Mouse (Mus musculus) liver, embryonic 13.5 days (tissue): ENCODE measurements around the gene Mto1. TPM values are rescaled to one million over a fixed set of nuclear protein-coding genes. Genes with fewer than 3 reads are reported as not detected.
A peak's percentile ranks its signal among the peaks of the same experiment; 100 is the strongest.
"Not testable (repeated sequence)": the region's sequence is repeated elsewhere in the genome, so short reads cannot be mapped to it uniquely, and the experiment has no call there.

Source experiments
- ATAC-seq: fragments of 200-750 bp; cut with Nextera tagmentation; 2 replicates; pipeline ENCODE4 v1.8.0; 2017; ENCODE audit warnings: low read depth, mild to moderate bottlenecking, moderate number of reproducible peaks, moderate library complexity
- DNase-seq: peaks from one replicate; pipeline ENCODE4 v3.0.0; 2022
- H3K27ac ChIP-seq: fragments of 300-500 bp; sonication (generic); 2 replicates; pipeline ENCODE4 v1.5.1; 2015; ENCODE audit warnings: moderate library complexity, mild to moderate bottlenecking, inconsistent platforms
- H3K27me3 ChIP-seq: fragments of 300-500 bp; sonication (generic); 2 replicates; pipeline ENCODE4 v1.6.1; 2015; ENCODE audit warnings: mild to moderate bottlenecking, inconsistent platforms
- H3K36me3 ChIP-seq: fragments of 300-500 bp; sonication (generic); 2 replicates; pipeline ENCODE4 v1.6.1; 2015; ENCODE audit warnings: mild to moderate bottlenecking, inconsistent platforms
- H3K4me1 ChIP-seq: fragments of 300-500 bp; sonication (generic); replicated peaks from 2 replicates; pipeline ENCODE4 v1.6.1; 2015; ENCODE audit warnings: inconsistent platforms
- H3K4me2 ChIP-seq: fragments of 300-500 bp; sonication (generic); 2 replicates; pipeline ENCODE4 v1.6.1; 2015; ENCODE audit warnings: inconsistent platforms, mild to moderate bottlenecking, moderate library complexity
- H3K4me3 ChIP-seq: fragments of 300-500 bp; sonication (generic); replicated peaks from 2 replicates; pipeline ENCODE4 v1.5.1; 2015; ENCODE audit warnings: mild to moderate bottlenecking, inconsistent platforms
- H3K9ac ChIP-seq: fragments of 300-500 bp; sonication (generic); 2 replicates; pipeline ENCODE4 v1.6.1; 2015; ENCODE audit warnings: mild to moderate bottlenecking, inconsistent platforms
- H3K9me3 ChIP-seq: fragments of 300-500 bp; sonication (generic); replicated peaks from 2 replicates; pipeline ENCODE4 v1.6.1; 2016; ENCODE audit warnings: inconsistent platforms
- WGBS: fragments of 180-500 bp; shearing (Covaris S2); methylation state at CpG from one replicate; pipeline ENCODE4 v1.1.7; 2015; ENCODE audit not compliant: insufficient replicate concordance; 5-methylcytosine and 5-hydroxymethylcytosine counted together
- polyA plus RNA-seq: library from polyadenylated mRNA; unstranded; fragments of >200 nt; fragmentation: Nextera tagmentation; extraction: Ambion mirVana; gene quantifications from 2 replicates; pipeline ENCODE4 v1.2.1, GENCODE M21; 2015

The Mto1 gene
- polyA plus RNA-seq, 1 experiment from 2014 or later, result 23.4 TPM

- Histone ChIP-seq H3K4me3 (no peak overlapping the region), H3K36me3 (peaks cover 85% of the 10 kb centered on the region), H3K27me3 (no peaks in the 10 kb centered on the region), H3K4me2 (no peak overlapping the region), H3K4me1 (peaks cover 18% of the 10 kb centered on the region), H3K9ac (no peak overlapping the region), H3K27ac (no peak overlapping the region), H3K9me3 (no peaks in the 10 kb centered on the region)
- WGBS, result 71% methylated on average over 4 of the region's 4 CpGs
- no peak for ATAC-seq
- DNase-seq, result no peak
Measured at GRCm38 (mm10) chr9:78475873-78476272, 27.9 kb downstream of the Mto1 start.

- 6% methylated on average over 1 of the region's 1 CpGs for WGBS
- Histone ChIP-seq H3K4me2 (no peak overlapping the region), H3K27me3 (no peaks in the 10 kb centered on the region), H3K9me3 (no peaks in the 10 kb centered on the region), H3K4me1 (peaks cover 18% of the 10 kb centered on the region), H3K27ac (peak overlapping the region; percentile 68), H3K36me3 (peaks cover 82% of the 10 kb centered on the region), H3K4me3 (no peak overlapping the region), H3K9ac (no peak overlapping the region)
- ATAC-seq (peak; percentile 39), DNase-seq (peak; percentile 39)
Measured at GRCm38 (mm10) chr9:78476531-78477020, 28.6 kb downstream of the Mto1 start.

- DNase-seq (peak; percentile 10), ATAC-seq (peak; percentile 1)
- no peak overlapping the region for H3K4me2 ChIP-seq
- no peak overlapping the region for H3K9ac ChIP-seq
- H3K4me3 ChIP-seq, result no peak overlapping the region
- H3K36me3 ChIP-seq, result peaks cover 77% of the 10 kb centered on the region
- H3K9me3 ChIP-seq, result no peaks in the 10 kb centered on the region
- no peaks in the 10 kb centered on the region for H3K27me3 ChIP-seq
- peaks cover 20% of the 10 kb centered on the region for H3K4me1 ChIP-seq
- WGBS, result 3% methylated on average over 5 of the region's 5 CpGs
- peak overlapping the region; percentile 68 for H3K27ac ChIP-seq
Measured at GRCm38 (mm10) chr9:78477021-78477551, 29.1 kb downstream of the Mto1 start.

- 62% methylated on average over 1 of the region's 1 CpGs for WGBS
- H3K9me3 ChIP-seq, H3K27me3 ChIP-seq, DNase-seq, ATAC-seq: not testable (repeated sequence)
- H3K27ac ChIP-seq, result peak overlapping the region; percentile 68
- peak overlapping the region; percentile 49; the same call in 1 of the 2 replicates for H3K9ac ChIP-seq
- peaks cover 28% of the 10 kb centered on the region for H3K4me1 ChIP-seq
- H3K36me3 ChIP-seq, result peaks cover 68% of the 10 kb centered on the region
- 0 out of 2 replicates have a peak overlapping the region, but pooled peaks have one; percentile 15 for H3K4me3 ChIP-seq
- peak overlapping the region; percentile 34 for H3K4me2 ChIP-seq
Measured at GRCm38 (mm10) chr9:78478009-78478605, 30.1 kb downstream of the Mto1 start.

- Histone ChIP-seq H3K9ac (peak overlapping the region; percentile 99), H3K4me2 (peak overlapping the region; percentile 85), H3K27ac (peak overlapping the region; percentile 98), H3K4me3 (peak overlapping the region; percentile 93), H3K4me1 (peaks cover 28% of the 10 kb centered on the region), H3K36me3 (peaks cover 56% of the 10 kb centered on the region)
- 21% methylated on average over 8 of the region's 8 CpGs for WGBS
- DNase-seq, H3K27me3 ChIP-seq, ATAC-seq, H3K9me3 ChIP-seq: not testable (repeated sequence)
Measured at GRCm38 (mm10) chr9:78479308-78479707, 31.3 kb downstream of the Mto1 start.

GRCm38 (mm10) chr9:78480227-78480626 is 32.2 kb downstream of the Mto1 start:
- H3K36me3 ChIP-seq, result peaks cover 49% of the 10 kb centered on the region
- WGBS, result under 1% methylated on average over 13 of the region's 13 CpGs

GRCm38 (mm10) chr9:78480706-78481358 is 32.8 kb downstream of the Mto1 start:
- DNase-seq (peak; percentile 61), ATAC-seq (peak; percentile 49)
- Histone ChIP-seq H3K27me3 (no peaks in the 10 kb centered on the region), H3K9me3 (no peaks in the 10 kb centered on the region), H3K27ac (peak overlapping the region; percentile 98), H3K9ac (peak overlapping the region; percentile 99), H3K4me3 (peak overlapping the region; percentile 93), H3K4me1 (peaks cover 28% of the 10 kb centered on the region), H3K4me2 (peak overlapping the region; percentile 85), H3K36me3 (peaks cover 46% of the 10 kb centered on the region)
- WGBS, result under 1% methylated on average over 46 of the region's 46 CpGs

More at GRCm38 (mm10) chr9:78480227-78480626, 32.2 kb downstream of the Mto1 start:
- ATAC-seq, DNase-seq, H3K9me3 ChIP-seq, H3K27me3 ChIP-seq: not testable (repeated sequence)
- H3K4me3 ChIP-seq, result peak overlapping the region; percentile 93
- peak overlapping the region; percentile 85 for H3K4me2 ChIP-seq
- peak overlapping the region; percentile 99 for H3K9ac ChIP-seq
- peak overlapping the region; percentile 98 for H3K27ac ChIP-seq
- peaks cover 28% of the 10 kb centered on the region for H3K4me1 ChIP-seq

- DNase-seq, result peak; percentile 92
- Histone ChIP-seq H3K27ac (peak overlapping the region; percentile 98), H3K9ac (peak overlapping the region; percentile 99), H3K36me3 (peaks cover 41% of the 10 kb centered on the region), H3K4me2 (peak overlapping the region; percentile 85), H3K27me3 (no peaks in the 10 kb centered on the region), H3K4me3 (peak overlapping the region; percentile 93), H3K9me3 (no peaks in the 10 kb centered on the region), H3K4me1 (peaks cover 28% of the 10 kb centered on the region)
- peak; percentile 89 for ATAC-seq
- under 1% methylated on average over 67 of the region's 77 CpGs for WGBS
Measured at GRCm38 (mm10) chr9:78481423-78482331, 33.7 kb downstream of the Mto1 start.

- peaks cover 28% of the 10 kb centered on the region for H3K4me1 ChIP-seq
- peak overlapping the region; percentile 85 for H3K4me2 ChIP-seq
- DNase-seq (no peak), ATAC-seq (no peak)
- H3K27me3 ChIP-seq, result no peaks in the 10 kb centered on the region
- no peaks in the 10 kb centered on the region for H3K9me3 ChIP-seq
- peak overlapping the region; percentile 93 for H3K4me3 ChIP-seq
- H3K36me3 ChIP-seq, result peaks cover 34% of the 10 kb centered on the region
- peak overlapping the region; percentile 99 for H3K9ac ChIP-seq
- WGBS, result 29% methylated on average over 3 of the region's 3 CpGs
- peak overlapping the region; percentile 98 for H3K27ac ChIP-seq
Measured at GRCm38 (mm10) chr9:78482386-78482785, 34.4 kb downstream of the Mto1 start.

GRCm38 (mm10) chr9:78484660-78485059 is 36.7 kb downstream of the Mto1 start:
- peaks cover 14% of the 10 kb centered on the region for H3K36me3 ChIP-seq
- no peak overlapping the region for H3K27ac ChIP-seq
- 57% methylated on average over 3 of the region's 3 CpGs for whole genome bisulfite sequencing
- peaks cover 15% of the 10 kb centered on the region for H3K4me1 ChIP-seq
- no peak overlapping the region for H3K9ac ChIP-seq
- H3K27me3 ChIP-seq, result 0 out of 2 replicates have a peak, but pooled peaks cover 2% of the 10 kb centered on the region
- DNase-seq (no peak), ATAC-seq (no peak)
- no peaks in the 10 kb centered on the region for H3K9me3 ChIP-seq
- H3K4me3 ChIP-seq, result no peak overlapping the region
- H3K4me2 ChIP-seq, result no peak overlapping the region
